Mouse (Mus musculus): ENCODE results near the gene Rcan3.

DNA sequence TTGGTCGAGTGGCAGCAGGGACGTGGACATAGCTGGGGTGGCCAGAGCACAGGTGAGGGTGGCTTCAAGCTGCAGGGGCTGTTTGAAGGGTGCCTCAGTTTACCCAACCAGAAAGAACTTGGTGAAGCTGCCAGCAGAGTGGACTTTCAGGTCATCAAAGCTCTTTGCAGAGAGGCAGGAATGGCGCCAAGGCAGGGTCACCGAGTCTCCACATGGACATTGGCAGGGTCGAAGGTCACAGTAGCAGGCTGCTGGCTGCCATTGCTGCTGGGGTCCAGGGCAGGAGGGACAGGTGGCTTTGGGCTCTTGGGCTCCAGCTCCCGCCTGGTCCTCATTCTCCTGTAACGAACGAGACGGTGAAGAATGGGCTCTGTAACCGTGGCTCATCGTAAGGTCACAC lies 63.3 kb downstream of the Rcan3 start:
- TF ChIP-seq CTCF (IDR thresholded peaks at IDR 0.05; ENCODE audit: borderline replicate concordance, insufficient read depth, low read depth, low read length) (no peak), POLR2A (IDR thresholded peaks at IDR 0.05; ENCODE audit: borderline replicate concordance, insufficient read depth, low read length) (no peak)
